Mouse (Mus musculus): ENCODE measurements around the gene Shisal1.

The Shisal1 gene

DNA sequence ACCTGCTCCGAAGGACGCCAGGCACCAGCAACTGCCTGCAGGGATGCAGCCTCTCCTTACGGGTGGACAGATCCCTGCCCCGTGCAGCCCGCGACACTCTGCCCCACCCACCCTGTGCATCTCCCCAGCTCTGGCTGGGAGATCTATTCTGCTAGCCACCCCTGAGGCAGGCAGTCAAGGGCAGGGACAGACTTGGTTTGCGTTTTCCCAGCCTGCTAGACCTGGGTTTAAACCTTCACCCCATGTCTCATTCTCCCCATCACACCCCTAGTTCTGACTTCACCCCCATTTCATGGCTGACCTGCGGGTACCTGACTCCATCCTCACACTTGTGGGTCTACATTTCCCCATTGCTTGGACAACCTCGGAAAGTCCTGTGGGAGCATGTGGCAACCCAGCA lies at the start of gene Shisal1:
Gene Shisal1 (minus strand): TSS at position 101 of the 400 bp plus-strand sequence.
- in situ Hi-C loops (cut with MboI), result no loop called here

DNA sequence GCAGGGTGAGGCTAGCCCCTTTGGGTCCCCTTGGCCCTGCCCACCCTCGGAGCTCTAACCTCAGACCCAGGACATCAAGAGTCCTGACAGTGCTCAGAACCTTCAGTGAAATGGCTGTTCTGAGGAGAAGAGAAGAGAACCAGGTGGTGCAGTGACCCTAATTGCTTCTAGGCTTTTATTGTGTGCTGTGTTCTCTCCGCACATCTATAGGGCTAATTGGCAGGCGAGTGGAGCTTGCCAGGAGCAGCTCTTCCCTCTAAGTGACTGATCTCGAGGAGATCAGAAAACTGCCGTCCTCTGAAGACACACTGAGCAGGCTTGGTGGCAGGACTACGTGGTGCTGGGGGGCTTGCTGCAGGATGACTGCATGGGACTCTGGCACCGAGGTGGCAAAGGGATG lies 43.6 kb upstream of the Shisal1 start:
- in situ Hi-C loops (cut with MboI), result no loop called here

GRCm38 (mm10) chr15:84484255-84484654 lies 37.4 kb upstream of the Shisal1 start:
- in situ Hi-C loops (cut with MboI), result no loop called here

DNA sequence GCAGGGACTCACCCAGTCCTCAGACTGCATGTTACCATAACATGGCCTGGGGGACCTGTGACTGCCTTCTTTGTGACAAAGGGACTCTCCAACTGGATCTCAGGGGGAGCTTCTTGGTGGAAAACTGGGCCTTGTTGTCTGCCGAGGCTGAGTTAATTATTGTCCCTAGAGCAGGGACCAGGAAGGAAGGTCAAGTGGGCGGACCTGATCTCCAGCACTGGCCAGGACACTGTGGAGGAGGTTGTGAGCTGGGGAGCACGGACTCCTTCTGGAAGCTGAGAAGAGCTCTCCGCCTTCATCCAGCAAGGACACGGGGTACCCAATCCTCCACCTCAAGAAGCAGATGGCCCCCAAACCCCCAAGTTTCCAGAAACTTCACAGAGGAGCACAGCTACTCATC lies 36.7 kb upstream of the Shisal1 start:
- in situ Hi-C loops (cut with MboI), result no loop called here

- in situ Hi-C loops (cut with MboI), result no loop called here
Measured at GRCm38 (mm10) chr15:84481259-84481877, 34.5 kb upstream of the Shisal1 start.

DNA sequence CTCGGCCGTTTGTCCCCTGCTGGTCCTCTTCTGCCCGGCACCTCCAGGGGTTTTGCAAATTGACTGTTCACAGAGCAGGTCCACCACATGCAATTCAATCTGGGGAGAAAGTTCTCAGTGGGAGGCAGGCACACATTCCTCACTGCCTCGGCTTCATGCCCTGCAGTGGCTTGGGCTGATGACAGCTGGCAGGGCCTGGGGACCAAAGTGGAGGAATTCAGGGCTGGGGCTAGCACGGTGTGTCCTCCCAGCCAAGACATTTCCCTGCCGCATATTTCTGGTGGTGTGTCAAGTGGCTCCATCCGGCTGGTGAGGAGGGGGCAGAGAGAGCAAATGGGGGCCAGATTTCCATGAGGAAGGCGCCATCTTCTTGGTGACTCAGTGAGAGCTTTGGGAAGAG lies 22.5 kb upstream of the Shisal1 start:
- in situ Hi-C loops (cut with MboI), result no loop called here

- in situ Hi-C loops (cut with MboI), result no loop called here
Measured at GRCm38 (mm10) chr15:84467761-84468160, 20.9 kb upstream of the Shisal1 start.

GRCm38 (mm10) chr15:84466458-84467267 lies 19.8 kb upstream of the Shisal1 start:
- in situ Hi-C loops (cut with MboI), result no loop called here

- in situ Hi-C loops (cut with MboI), result no loop called here
Measured at GRCm38 (mm10) chr15:84461429-84461828, 14.5 kb upstream of the Shisal1 start.

DNA sequence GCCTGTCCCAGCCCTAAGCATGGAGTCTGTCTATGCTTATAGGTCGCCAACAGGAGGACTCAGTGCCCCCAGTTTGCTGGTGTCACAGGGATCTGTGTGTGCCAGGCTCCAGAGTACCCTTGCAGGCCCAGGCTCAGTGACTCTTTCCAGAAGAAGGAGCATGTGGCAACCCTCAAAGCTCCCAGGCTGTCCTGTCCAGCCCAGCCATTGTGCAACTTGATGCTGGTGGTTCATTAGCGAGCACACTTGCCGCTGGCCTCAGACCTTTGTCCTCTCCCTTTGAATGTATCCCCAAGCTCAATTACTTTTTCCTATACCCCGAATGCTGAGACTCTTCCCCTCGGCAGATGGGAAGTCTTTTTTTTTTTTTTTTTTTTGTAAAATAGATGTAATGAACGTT lies 12.1 kb upstream of the Shisal1 start:
- in situ Hi-C loops (cut with MboI), result no loop called here

- in situ Hi-C loops (cut with MboI), result no loop called here
Measured at GRCm38 (mm10) chr15:84455286-84455685, 8.4 kb upstream of the Shisal1 start.

GRCm38 (mm10) chr15:84453091-84453490 lies 6.2 kb upstream of the Shisal1 start:
- in situ Hi-C loops (cut with MboI), result no loop called here

DNA sequence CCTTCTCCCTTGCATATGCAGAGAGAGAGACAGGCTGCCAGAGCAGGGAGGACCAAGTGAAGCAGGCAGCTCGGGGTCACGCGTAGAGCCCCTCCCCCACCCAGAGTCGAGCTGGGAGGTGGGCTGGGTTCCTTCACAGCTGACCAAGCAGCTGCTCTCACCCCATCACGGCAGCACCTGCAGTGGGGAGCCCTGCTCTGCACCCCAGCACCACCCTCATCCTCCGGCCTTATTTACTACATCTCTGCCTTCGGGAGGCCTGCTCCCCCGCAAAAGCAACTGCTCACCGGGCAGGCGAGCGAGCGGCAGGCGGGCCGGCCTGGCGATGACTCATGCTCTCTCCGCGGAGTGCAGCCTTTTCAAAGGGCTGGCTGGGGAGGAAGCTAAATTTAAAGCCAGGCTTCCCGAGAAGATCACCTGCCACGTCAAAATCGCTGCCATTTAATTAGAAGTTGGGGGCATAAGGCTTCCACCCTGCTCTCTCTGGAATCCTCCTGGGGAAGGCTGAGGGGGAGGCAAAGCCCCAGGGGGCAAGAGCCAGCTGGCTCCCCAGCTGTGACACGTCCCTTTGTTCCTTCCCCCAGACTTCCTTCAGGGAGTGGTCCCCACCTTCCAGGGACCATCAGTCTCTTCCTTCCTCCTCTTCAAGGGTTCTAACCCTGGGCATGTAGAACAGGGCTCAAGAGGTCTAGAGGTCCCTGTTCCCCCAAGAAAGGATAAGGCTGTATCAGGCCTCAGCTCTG lies 3.7 kb upstream of the Shisal1 start:
- in situ Hi-C loops (cut with MboI), result no loop called here

DNA sequence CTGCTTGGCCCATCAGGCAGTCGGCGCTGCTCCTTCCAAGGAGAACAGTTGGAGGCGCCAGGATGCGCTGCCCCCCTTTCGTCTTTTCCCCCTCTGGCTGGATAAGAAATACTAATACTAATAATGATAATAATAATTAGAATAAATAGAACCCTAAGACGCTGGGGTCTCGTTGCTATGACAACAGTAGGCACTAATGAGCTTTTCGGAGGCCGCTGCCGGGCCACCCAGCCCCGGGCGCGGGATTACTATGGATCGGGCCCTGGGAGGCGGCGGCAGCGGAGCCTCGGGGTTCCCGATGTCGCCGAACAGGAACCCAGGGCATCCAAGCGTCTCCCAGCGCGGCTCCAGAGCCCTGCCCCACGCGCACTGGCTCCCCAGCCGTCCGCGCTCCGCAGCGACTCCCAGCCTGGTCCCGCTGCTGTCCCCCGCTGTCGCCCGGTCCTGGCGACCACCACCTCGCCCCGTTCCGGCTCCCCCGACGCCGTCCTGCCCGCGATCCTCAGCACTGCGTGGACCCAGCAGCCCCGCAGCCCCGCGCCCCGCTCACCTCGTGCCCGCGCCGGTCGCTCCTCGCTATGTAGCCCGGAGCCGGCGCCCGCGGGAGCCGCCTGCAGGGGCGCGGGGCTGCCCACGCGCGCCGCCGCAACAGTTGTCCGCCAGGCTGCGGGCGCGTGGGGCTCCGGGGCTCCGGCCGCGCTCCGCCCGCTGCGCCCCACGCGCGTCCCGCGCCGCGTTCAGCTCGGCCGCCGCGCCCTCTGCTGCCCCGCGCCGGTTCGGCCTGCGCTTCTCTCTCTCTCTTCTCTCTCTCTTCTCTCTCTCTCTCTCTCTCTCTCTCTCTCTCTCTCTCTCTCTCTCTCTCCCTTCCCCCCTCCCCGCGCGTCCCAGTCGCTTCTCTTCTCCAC lies 833 bp downstream of the Shisal1 start:
- in situ Hi-C loops (cut with MboI), result no loop called here

DNA sequence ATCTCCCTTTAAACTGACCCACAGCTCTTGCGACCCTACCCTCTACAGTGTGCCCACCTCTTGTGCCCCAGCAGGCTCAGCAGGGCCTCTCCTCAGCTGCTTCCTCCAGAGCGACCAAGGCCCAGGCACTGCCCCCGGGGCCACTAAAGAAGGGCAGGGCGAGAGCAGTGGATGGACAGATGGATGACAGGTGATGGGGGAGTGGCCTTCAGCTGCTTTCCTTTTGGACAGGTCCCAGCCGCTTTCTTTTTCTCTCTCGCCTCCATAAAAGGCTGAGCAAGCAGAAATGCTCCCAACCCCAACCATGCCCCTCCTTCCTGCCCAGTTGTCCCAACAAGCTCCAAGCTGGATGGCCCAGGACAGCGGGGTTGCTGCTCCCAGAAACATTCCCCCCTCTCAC lies 2.7 kb downstream of the Shisal1 start:
- in situ Hi-C loops (cut with MboI), result no loop called here

- in situ Hi-C loops (cut with MboI), result no loop called here
Measured at GRCm38 (mm10) chr15:84443631-84444030, 3.3 kb downstream of the Shisal1 start.

DNA sequence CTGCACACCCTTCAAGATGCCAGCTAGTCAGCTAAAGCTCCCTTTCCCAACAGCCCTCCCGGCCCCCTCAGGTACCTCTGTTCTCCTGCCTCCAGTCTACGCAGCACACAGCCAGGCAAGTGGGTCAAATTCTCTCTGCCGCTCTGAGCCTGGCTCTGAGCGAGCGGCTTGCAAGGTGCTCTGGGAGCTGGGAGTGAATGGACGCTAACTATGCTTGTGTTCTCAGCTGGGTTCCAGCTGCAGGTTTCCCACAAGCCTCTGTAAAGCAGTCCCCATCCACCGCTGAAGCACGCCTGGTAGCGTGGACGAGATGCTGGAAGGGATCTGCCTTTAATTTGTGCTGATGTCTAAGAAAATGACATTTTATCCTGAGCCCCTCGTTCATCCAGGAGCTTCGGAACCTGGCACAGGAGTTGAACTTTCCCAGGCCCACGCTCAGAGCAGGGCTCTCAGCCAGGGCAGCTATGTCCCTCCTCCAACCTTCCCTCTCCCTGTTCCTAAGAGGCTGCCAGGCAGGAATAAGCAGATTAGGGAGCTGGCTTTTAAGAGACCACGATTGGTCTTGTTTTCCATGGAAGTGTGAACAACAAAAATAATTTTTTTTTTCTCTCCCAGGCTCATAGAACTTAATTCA lies 5.1 kb downstream of the Shisal1 start:
- in situ Hi-C loops (cut with MboI), result no loop called here

DNA sequence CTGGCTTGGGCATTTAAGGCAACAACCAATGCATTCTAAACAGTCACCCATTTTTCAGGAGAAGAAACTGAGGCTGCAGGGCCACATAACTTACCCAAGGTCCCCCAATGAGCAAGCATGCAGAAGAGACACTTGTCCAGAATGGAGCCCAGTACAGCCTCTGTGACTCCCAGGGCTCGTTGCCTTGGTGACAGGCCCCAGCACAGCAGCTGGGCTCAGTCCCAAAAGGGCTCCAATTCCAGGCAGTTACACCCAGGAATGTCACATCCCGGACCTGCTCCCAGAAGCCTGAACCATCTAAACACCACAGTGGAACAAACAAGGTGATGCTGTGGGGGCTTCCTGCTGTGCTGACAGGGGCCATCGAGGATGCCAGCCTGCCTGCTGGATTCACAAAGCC lies 6.1 kb downstream of the Shisal1 start:
- in situ Hi-C loops (cut with MboI), result no loop called here

DNA sequence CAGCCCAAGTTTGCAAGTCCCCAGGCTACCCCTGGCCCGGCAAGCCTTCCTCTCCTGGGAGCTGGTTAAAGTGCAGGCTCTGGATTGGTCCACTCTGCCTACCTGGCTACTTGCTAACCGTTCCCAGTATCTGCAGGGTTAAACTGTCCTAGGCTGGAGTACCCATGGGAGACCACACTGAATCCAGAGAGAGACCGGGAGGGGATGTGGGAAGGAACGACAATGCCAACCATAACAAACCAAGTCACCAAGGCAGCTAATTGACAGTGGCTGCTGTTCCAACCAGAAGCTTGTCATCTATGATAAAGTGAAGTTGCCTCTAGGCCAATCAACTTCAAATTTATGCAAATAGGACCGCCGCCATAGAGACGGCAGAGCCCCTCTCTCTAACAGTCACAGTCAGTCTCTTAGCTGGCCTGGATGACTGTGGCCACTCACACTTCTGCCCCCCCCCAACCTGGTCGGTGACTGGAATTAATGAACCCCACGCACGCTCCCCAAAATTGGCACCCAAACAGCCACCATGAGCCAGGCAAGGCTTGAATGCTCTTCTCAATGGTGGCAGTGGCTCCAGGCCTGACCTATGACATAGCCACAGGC lies 13.2 kb downstream of the Shisal1 start:
- in situ Hi-C loops (cut with MboI), result no loop called here

DNA sequence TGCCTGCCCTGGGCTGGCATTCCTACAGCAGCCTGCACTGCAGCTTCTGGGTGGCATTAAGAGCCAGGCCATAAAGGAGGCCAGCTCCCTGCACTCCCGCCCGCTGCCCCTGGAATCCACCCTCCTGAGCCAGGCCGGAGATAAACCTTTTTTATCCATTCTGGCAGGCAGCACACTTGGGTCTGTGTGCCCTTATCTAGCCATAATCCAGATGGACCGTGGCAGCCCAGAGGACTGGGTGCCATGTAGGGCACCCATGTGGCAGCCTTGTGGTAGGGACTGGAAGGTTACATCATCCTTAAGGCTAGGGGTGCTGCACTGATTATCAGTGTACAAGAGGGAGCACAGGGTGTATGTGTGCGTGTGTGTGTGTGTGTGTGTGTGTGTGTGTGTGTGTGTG lies 16.4 kb downstream of the Shisal1 start:
- in situ Hi-C loops (cut with MboI), result no loop called here

- in situ Hi-C loops (cut with MboI), result no loop called here
Measured at GRCm38 (mm10) chr15:84427624-84428023, 19.3 kb downstream of the Shisal1 start.

Measured in mature B cell (primary cell).